Mouse (Mus musculus) adipose tissue, adult 10 weeks (tissue): ENCODE results near the gene Gm3047. TPM values are rescaled to one million over a fixed set of nuclear protein-coding genes. Genes with fewer than 3 reads are reported as not detected.

ENCODE experiments used
- polyA plus RNA-seq: library from polyadenylated mRNA; stranded (reverse); fragments of 350-450 nt; fragmentation: Illumina TruSeq; extraction: RNeasy Lipid Tissue Mini Kit (QIAGEN cat#74804); gene quantifications from one replicate; pipeline ENCODE4 v1.2.3, GENCODE M21; 2014; ENCODE audit warnings: low read depth, low replicate concordance

The Gm3047 gene
- not detected for polyA plus RNA-seq

GRCm38 (mm10) chr14:4555105-4555504 is at the start of gene Gm3047:
Gm3047 (plus strand) TSS chr14:4555405.

Other genes with a start within 250 kb of the Gm3047 start
- 0.37 TPM for gene Gm3149, start 238.1 kb upstream of the Gm3047 start, polyA plus RNA-seq
- not detected for gene 2610042L04Rik, start 220.6 kb upstream of the Gm3047 start, polyA plus RNA-seq
- not detected for gene Gm3159, start 157.9 kb upstream of the Gm3047 start, polyA plus RNA-seq
- gene Gm3164, start 140.0 kb upstream of the Gm3047 start, polyA plus RNA-seq = 0.20 TPM
- not detected for gene Gm3173, start 124.4 kb upstream of the Gm3047 start, polyA plus RNA-seq
- not detected for gene Gm3182, start 73.7 kb upstream of the Gm3047 start, polyA plus RNA-seq
- 0.72 TPM for gene Gm8159, start 76.9 kb downstream of the Gm3047 start, polyA plus RNA-seq
- not detected for gene Gm3239, start 108.8 kb downstream of the Gm3047 start, polyA plus RNA-seq
- 0.48 TPM for gene Gm7876, start 153.8 kb downstream of the Gm3047 start, polyA plus RNA-seq
- 0.26 TPM for gene Gm3252, start 171.4 kb downstream of the Gm3047 start, polyA plus RNA-seq
- 0.22 TPM for gene Gm9602, start 220.9 kb downstream of the Gm3047 start, polyA plus RNA-seq